Mouse (Mus musculus): ENCODE results near the gene Hist2h2bb.
"Not testable (repeated sequence)": the region's sequence is repeated elsewhere in the genome, so short reads cannot be mapped to it uniquely, and the experiment has no call there.

Gene Hist2h2bb

GRCm38 (mm10) chr3:96239949-96240798 is 29.4 kb upstream of the Hist2h2bb start, which contains the start of gene Hist2h2aa2:
Hist2h2aa2 (minus strand) TSS chr3:96240276.
- DNase-seq (ENCODE audit: low spot score in 2 of 2) = peak; percentile 92 to 95

- DNase-seq (ENCODE audit: low spot score in 2 of 2) = no peak
These were observed 28.8 kb upstream of the Hist2h2bb start for GRCm38 (mm10) chr3:96240799-96241197.

- DNase-seq (ENCODE audit: low spot score in 2 of 2) = no peak
These were observed 25.5 kb upstream of the Hist2h2bb start for GRCm38 (mm10) chr3:96243921-96244572.

GRCm38 (mm10) chr3:96245003-96245886 is 24.3 kb upstream of the Hist2h2bb start, which contains the start of gene Hist2h2aa1:
Hist2h2aa1 (plus strand) TSS chr3:96245497.
- peak; percentile 80 to 83 for DNase-seq (ENCODE audit: low spot score in 2 of 2)

GRCm38 (mm10) chr3:96246018-96246417 is 23.5 kb upstream of the Hist2h2bb start:
- not testable (repeated sequence) for DNase-seq (ENCODE audit: low spot score in 2 of 2)

GRCm38 (mm10) chr3:96246427-96246856 is 23.1 kb upstream of the Hist2h2bb start, which contains the start of gene Hist2h3c1:
Hist2h3c1 (plus strand) TSS chr3:96246685.
- DNase-seq (ENCODE audit: low spot score in 2 of 2) = not testable (repeated sequence)

GRCm38 (mm10) chr3:96247356-96248140 is 22.0 kb upstream of the Hist2h2bb start:
- no peak for DNase-seq (ENCODE audit: low spot score in 2 of 2)

GRCm38 (mm10) chr3:96248141-96249033 is 21.2 kb upstream of the Hist2h2bb start:
- DNase-seq (ENCODE audit: low spot score in 2 of 2) = no peak

GRCm38 (mm10) chr3:96249034-96249345 is 20.6 kb upstream of the Hist2h2bb start:
- no peak for DNase-seq (ENCODE audit: low spot score in 2 of 2)

GRCm38 (mm10) chr3:96250890-96251289 is 18.7 kb upstream of the Hist2h2bb start:
- no peak for DNase-seq (ENCODE audit: low spot score in 2 of 2)

- no peak for DNase-seq (ENCODE audit: low spot score in 2 of 2)
These were observed 17.8 kb upstream of the Hist2h2bb start for GRCm38 (mm10) chr3:96251787-96252186.

GRCm38 (mm10) chr3:96254683-96255355 is 14.7 kb upstream of the Hist2h2bb start:
- DNase-seq (ENCODE audit: low spot score in 2 of 2) = no peak

GRCm38 (mm10) chr3:96255926-96256593 is 13.5 kb upstream of the Hist2h2bb start:
- DNase-seq (ENCODE audit: low spot score in 2 of 2) = no peak

GRCm38 (mm10) chr3:96257190-96257589 is 12.4 kb upstream of the Hist2h2bb start:
- DNase-seq (ENCODE audit: low spot score in 2 of 2) = no peak

- DNase-seq (ENCODE audit: low spot score in 2 of 2) = no peak
These were observed 9.3 kb upstream of the Hist2h2bb start for GRCm38 (mm10) chr3:96260220-96260619.

GRCm38 (mm10) chr3:96261623-96262022 is 7.9 kb upstream of the Hist2h2bb start:
- no peak for DNase-seq (ENCODE audit: low spot score in 2 of 2)

GRCm38 (mm10) chr3:96262216-96262875 is 7.2 kb upstream of the Hist2h2bb start:
- peak; percentile 79 to 81 for DNase-seq (ENCODE audit: low spot score in 2 of 2)

GRCm38 (mm10) chr3:96262979-96263550 is 6.5 kb upstream of the Hist2h2bb start, which contains the start of gene Hist2h4:
Hist2h4 (minus strand) TSS chr3:96263311.
- peak; percentile 93 for DNase-seq (ENCODE audit: low spot score in 2 of 2)

Measured in urinary bladder, postnatal 4 days (tissue).